Mouse (Mus musculus) C2C12 (cell line): ENCODE data around the gene Zfp715. TPM values are rescaled to one million over a fixed set of nuclear protein-coding genes. Genes with fewer than 3 reads are reported as not detected.
A peak's percentile ranks its signal among the peaks of the same experiment; 100 is the strongest.

Experiments used
- H3K27me3 ChIP-seq: one replicate; pipeline ENCODE4 v1.6.1; 2011; ENCODE audit not compliant: control insufficient read depth, insufficient read depth, insufficient read length
- H3K36me3 ChIP-seq: one replicate; pipeline ENCODE4 v1.6.1; 2011; ENCODE audit not compliant: control insufficient read depth, insufficient read depth
- H3K4me3 ChIP-seq: one replicate; pipeline ENCODE4 v1.5.1; 2011; ENCODE audit warnings: mild to moderate bottlenecking, control low read depth; ENCODE audit not compliant: poor library complexity, insufficient read depth, severe bottlenecking
- H3K79me2 ChIP-seq: one replicate; pipeline ENCODE4 v1.6.1; 2011; ENCODE audit not compliant: control insufficient read depth, insufficient read depth
- H3K79me3 ChIP-seq: one replicate; pipeline ENCODE4 v1.6.1; 2011; ENCODE audit warnings: low read depth, control low read depth
- H3ac ChIP-seq: one replicate; pipeline ENCODE3; 2011; ENCODE audit warnings: low read depth; ENCODE audit not compliant: control insufficient read depth, insufficient read length
- CEBPB ChIP-seq: IDR thresholded peaks from one replicate; pipeline ENCODE4 v1.6.1; 2011; ENCODE audit warnings: low read depth, mild to moderate bottlenecking, control low read depth, moderate library complexity
- CTCF ChIP-seq: IDR thresholded peaks from one replicate; pipeline ENCODE4 v1.5.1; 2011; ENCODE audit not compliant: control insufficient read depth, insufficient read depth, insufficient read length
- FOSL1 ChIP-seq: IDR thresholded peaks from one replicate; pipeline ENCODE4 v1.8.0; 2011; ENCODE audit warnings: mild to moderate bottlenecking, low read length; ENCODE audit not compliant: poor library complexity, insufficient read depth, severe bottlenecking
- MAX ChIP-seq: IDR thresholded peaks from one replicate; pipeline ENCODE4 v1.6.1; 2011; ENCODE audit warnings: mild to moderate bottlenecking, control low read depth
- MYOD1 ChIP-seq: IDR thresholded peaks from one replicate; pipeline ENCODE4 v1.6.1; 2011; ENCODE audit warnings: low read depth; ENCODE audit not compliant: control insufficient read depth, insufficient read length
- MYOG ChIP-seq: IDR thresholded peaks from one replicate; pipeline ENCODE4 v1.6.1; 2011; ENCODE audit not compliant: control insufficient read depth, insufficient read length; ENCODE audit errors: extremely low read depth
- USF1 ChIP-seq: IDR thresholded peaks from one replicate; pipeline ENCODE4 v1.6.1; 2011; ENCODE audit warnings: low read depth, mild to moderate bottlenecking, control low read depth, moderate library complexity
- polyA plus RNA-seq: library from polyadenylated mRNA; unstranded; fragments of >200 nt; fragmentation: generic; extraction: Trizol; gene quantifications from one replicate; pipeline ENCODE4 v1.2.1, GENCODE M21; 2012; ENCODE audit warnings: missing spikeins

Zfp715 gene
- polyA plus RNA-seq, 1 experiment = 2.5 TPM

DNA sequence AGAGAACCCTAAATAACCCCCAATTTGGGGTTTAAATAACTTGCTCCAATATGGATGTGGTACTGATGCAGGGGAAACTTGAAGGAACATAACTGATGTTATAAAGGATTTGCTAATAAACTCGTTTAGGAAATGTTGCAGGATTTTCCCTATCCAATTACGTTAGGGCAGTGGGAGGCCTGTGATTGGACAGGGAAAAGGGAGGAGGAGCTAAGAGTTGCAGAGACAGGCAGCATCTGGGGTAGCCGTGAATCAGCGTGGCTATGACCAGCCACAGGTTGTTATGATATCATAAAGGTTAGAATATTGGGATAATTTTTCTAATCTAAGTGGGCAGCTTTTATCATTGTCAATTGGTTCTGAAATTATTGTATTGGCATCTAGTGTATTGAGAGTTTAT, 15.0 kb upstream of the Zfp715 start:
- no peaks in the 10 kb centered on the region for H3K36me3 ChIP-seq
- no peaks in the 10 kb centered on the region for H3K79me2 ChIP-seq
- H3ac ChIP-seq = no peak overlapping the region
- H3K4me3 ChIP-seq = no peak overlapping the region
- no peaks in the 10 kb centered on the region for H3K27me3 ChIP-seq
- no peak for TF ChIP-seq MAX
- no peak for TF ChIP-seq FOSL1
- TF ChIP-seq MYOG = no peak
- no peak for TF ChIP-seq CEBPB
- no peak for TF ChIP-seq CTCF
- no peak for TF ChIP-seq MYOD1
- no peak for TF ChIP-seq USF1
- no peaks in the 10 kb centered on the region for H3K79me3 ChIP-seq

DNA sequence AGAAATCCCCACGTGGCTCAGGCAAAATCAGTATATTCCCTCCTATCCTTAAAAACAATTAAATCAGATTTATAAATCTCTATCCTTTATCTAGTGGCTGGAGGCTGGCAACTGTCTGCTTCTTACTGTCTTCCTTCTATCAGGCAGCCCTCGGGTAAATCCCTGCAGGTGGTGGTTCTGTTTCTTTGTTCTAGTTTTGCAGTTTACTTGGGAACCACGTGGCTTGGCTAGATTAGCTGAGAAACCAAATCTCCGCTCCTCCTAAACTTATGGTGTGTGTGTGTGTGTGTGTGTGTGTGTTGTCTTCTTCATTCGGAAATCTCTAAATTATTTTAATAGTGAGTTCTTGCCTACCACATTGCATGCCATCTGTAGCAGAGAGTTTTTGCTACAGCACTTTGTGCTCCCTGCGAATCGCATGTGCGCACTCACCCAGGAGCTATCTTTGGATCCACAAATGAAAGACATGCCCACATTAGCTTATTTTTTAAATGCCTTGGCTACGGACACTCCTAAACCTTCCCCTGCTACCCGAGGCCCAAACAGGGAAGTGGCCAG, 13.2 kb upstream of the Zfp715 start:
- no peak overlapping the region for H3ac ChIP-seq
- H3K36me3 ChIP-seq = no peaks in the 10 kb centered on the region
- TF ChIP-seq CEBPB = no peak
- no peak for TF ChIP-seq FOSL1
- no peak for TF ChIP-seq CTCF
- TF ChIP-seq USF1 = no peak
- TF ChIP-seq MYOD1 = no peak
- no peak for TF ChIP-seq MYOG
- no peak for TF ChIP-seq MAX
- H3K27me3 ChIP-seq = no peaks in the 10 kb centered on the region
- no peaks in the 10 kb centered on the region for H3K79me3 ChIP-seq
- H3K79me2 ChIP-seq = no peaks in the 10 kb centered on the region
- H3K4me3 ChIP-seq = no peak overlapping the region

DNA sequence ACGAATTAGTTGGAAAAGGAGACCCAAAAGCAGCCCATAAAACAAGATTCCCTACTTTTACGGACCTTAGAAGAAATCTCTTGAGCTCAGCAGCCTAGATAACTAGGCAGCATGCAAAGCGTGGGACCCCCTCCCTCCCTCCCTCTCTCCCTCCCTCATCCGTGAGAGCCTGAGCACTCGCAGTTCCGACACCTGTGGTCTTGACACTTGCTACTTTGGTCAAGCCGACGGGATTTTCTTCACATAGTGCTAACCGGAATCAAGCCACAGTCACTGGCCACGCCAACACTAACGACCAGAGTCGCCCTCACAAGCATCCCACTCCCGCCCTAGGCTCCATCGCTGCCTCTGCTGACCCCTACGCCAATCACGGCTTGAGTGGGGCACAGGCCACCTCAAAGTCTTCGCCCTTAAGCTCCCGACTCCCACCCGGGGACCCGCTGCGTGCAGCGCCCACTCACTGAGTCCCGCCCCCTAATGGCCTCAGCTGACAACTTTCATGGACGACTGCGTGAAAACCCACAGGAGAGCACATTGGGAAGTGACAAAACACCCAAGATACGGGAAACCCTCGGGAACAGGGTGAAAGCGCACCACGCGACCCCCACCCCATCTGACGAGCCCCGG, 595 bp downstream of the Zfp715 start:
- no peak for TF ChIP-seq CTCF
- TF ChIP-seq FOSL1 = no peak
- no peak for TF ChIP-seq MAX
- no peak for TF ChIP-seq USF1
- no peak for TF ChIP-seq MYOD1
- TF ChIP-seq CEBPB = no peak
- no peak for TF ChIP-seq MYOG
- peaks cover 25% of the 10 kb centered on the region for H3K36me3 ChIP-seq
- H3K27me3 ChIP-seq = no peaks in the 10 kb centered on the region
- H3K79me2 ChIP-seq = peaks cover 36% of the 10 kb centered on the region
- peak overlapping the region; percentile 74 for H3ac ChIP-seq
- peak overlapping the region; percentile 60 for H3K4me3 ChIP-seq
- peaks cover 11% of the 10 kb centered on the region for H3K79me3 ChIP-seq

DNA sequence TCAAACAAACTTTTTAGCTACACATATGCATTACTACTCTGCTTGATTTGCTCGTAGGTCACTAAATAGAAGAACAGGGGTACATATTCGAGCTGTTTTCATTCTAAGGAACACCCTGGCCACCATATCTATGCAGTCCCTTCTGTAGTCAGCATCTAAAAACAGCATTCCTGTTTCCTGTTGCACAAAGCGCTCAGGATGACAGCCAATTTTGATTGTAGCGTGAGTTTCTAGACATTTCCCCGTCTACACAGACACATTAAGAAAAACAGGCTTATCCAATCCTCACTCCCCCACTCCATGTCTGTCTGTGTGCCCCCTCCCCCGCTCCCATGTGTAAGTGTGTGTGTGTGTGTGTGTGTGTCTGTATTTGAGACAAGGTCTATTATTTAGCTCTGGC, 1.5 kb downstream of the Zfp715 start:
- no peak overlapping the region for H3K4me3 ChIP-seq
- no peaks in the 10 kb centered on the region for H3K27me3 ChIP-seq
- H3ac ChIP-seq = no peak overlapping the region
- peaks cover 32% of the 10 kb centered on the region for H3K36me3 ChIP-seq
- TF ChIP-seq MYOD1 = no peak
- TF ChIP-seq MAX = no peak
- no peak for TF ChIP-seq MYOG
- no peak for TF ChIP-seq USF1
- TF ChIP-seq CTCF = no peak
- no peak for TF ChIP-seq FOSL1
- TF ChIP-seq CEBPB = no peak
- peaks cover 11% of the 10 kb centered on the region for H3K79me3 ChIP-seq
- H3K79me2 ChIP-seq = peaks cover 36% of the 10 kb centered on the region

DNA sequence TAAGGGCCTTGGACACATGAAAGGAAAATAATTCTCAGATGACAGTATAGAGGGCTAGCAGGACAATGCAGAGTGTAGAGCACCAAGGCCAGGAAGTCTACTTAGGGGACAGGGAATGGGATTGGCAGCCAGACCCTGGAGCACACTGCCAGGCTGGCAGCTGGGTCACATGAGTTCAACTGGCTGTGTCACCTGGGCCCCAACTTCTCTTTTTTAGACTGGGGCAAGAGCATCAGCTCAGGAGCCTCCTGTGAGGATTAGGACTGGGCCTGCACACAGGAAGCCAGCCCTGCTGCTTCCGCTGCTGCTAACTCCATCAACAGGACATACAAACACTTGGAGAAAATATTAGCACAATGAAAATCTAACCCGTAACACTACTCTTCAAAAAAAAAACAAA, 4.0 kb downstream of the Zfp715 start:
- Histone ChIP-seq H3K79me2 (peaks cover 43% of the 10 kb centered on the region), H3K4me3 (no peak overlapping the region), H3K79me3 (peaks cover 14% of the 10 kb centered on the region), H3K36me3 (peaks cover 37% of the 10 kb centered on the region), H3K27me3 (no peaks in the 10 kb centered on the region), H3ac (no peak overlapping the region)
- TF ChIP-seq CEBPB (no peak), FOSL1 (no peak), MAX (no peak), MYOG (no peak), USF1 (no peak), CTCF (no peak)

GRCm38 (mm10) chr7:43305235-43305634, 7.9 kb downstream of the Zfp715 start:
- Histone ChIP-seq H3K4me3 (no peak overlapping the region), H3ac (no peak overlapping the region), H3K79me3 (peaks cover 3% of the 10 kb centered on the region), H3K27me3 (no peaks in the 10 kb centered on the region), H3K36me3 (peaks cover 69% of the 10 kb centered on the region), H3K79me2 (peaks cover 21% of the 10 kb centered on the region)
- TF ChIP-seq MAX (no peak), CEBPB (no peak)
